Mouse (Mus musculus) ovary, postnatal 14 days (tissue): ENCODE results near the gene Nkiras2.
"Not testable (repeated sequence)": the region's sequence is repeated elsewhere in the genome, so short reads cannot be mapped to it uniquely, and the experiment has no call there.

Experiments
- DNase-seq: peaks from one replicate; pipeline ENCODE4 v3.0.0; 2022; ENCODE audit warnings: low spot score

The Nkiras2 gene

GRCm38 (mm10) chr11:100628862-100629352 lies 9.9 kb downstream of the Nkiras2 start:
- DNase-seq, result no peak

DNA sequence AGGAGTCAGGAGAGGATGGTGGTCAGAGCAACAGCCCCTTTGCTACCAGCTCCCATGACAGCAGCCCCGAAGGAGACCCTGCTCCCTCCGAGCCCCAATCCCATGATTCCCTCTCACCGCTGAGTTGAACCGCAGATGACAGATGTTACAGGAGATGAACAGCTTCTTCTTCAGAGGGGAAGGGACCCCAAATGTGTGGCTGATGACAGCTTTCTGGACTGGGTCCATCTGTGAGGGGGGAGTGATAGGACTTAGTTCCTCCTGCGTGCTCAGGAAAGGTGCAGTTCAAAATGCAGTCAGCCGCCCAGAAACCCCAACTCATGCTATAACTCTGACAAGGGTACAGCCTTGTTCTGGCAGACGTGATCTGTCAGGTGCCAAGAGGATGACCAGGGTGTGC lies 15.5 kb downstream of the Nkiras2 start:
- no peak for DNase-seq

GRCm38 (mm10) chr11:100640159-100640906 lies 21.3 kb downstream of the Nkiras2 start:
- DNase-seq, result peak; percentile 30

DNA sequence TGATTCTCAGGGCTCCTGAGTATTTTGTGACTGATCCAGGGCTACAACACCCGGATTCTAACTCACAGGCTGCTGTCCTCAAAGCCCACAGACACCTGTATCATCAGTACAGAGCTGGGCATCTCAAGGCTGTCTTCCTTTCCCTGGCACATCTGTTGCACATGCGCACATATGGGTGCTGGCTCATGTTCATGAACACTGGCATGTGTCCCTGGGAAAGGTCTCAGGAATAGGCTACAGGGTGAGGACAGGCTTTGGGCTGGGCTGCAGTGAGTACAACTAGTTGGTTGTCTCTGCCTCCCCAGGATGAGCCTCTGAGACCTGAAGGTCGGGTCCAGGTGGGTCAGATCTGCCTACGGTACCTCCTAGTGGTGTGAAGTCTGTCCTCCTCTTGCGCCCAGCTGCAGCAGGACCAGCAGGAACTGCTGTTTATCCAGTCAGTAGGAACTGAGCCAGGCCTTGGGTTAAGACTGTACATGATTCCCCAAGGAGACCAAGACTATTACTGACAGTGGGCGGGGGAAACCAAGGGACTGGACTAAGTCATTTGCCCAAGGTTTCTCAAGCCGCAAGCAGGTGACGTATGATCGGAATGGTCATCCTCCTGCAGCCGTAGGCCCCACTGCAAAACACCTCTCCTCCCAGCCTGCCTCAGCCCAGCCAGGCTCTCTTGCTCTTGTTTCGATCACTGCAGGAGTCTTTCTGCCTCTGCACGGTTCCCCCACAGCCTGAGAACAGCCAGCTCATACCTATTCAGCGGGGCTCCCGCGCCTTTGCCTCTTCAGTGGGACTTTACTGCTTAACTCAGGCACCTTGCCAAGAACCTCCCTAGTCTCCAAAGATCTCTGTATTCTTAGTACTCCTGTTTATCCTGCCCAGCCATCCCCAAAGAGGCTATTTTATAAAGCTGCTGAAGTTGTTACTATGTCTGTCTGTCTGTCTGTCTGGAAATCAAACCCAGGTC lies 24.9 kb downstream of the Nkiras2 start:
- no peak for DNase-seq

GRCm38 (mm10) chr11:100646265-100646664 lies 27.2 kb downstream of the Nkiras2 start:
- no peak for DNase-seq

DNA sequence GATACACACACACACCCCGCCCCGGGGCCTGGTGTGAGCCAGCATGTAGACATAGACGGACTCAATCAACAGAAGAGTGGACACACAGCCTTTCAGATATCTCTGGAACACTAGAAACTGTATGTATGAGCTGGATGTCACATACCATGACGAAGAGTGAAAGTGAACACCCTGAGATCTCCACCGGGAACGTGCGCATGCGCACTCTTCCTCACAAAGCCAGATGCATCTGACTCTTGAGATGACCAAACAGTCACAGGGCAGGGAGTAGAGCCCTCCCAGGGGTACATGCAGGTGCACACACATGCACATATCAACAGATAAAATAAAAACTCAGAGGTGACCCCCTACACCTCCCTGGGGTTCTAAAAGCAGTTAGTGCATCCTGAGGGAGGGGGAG lies 29.4 kb downstream of the Nkiras2 start:
- no peak for DNase-seq

GRCm38 (mm10) chr11:100651205-100651604 lies 32.2 kb downstream of the Nkiras2 start:
- DNase-seq, result no peak

GRCm38 (mm10) chr11:100651748-100652147 lies 32.7 kb downstream of the Nkiras2 start:
- no peak for DNase-seq

DNA sequence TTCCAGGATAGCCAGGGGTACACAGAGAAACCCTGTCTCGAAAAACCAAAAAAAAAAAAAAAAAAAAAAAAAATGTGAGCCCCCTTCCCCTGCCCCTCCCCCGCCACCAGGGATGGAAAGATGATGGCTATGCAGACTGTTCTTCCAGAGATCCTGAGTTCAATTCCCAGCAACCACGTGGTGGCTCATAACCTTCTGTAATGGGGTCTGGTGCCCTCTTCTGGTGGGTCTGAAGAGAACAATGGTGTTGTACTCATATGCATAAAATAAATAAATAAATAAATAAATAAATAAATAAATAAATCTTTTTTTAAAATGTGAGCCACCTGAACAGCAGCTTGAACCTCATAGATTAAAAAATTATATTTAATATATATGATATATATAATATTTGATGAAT lies 36.5 kb downstream of the Nkiras2 start:
- DNase-seq, result not testable (repeated sequence)

GRCm38 (mm10) chr11:100656458-100656857 lies 37.4 kb downstream of the Nkiras2 start:
- DNase-seq, result no peak

GRCm38 (mm10) chr11:100659806-100660205 lies 40.8 kb downstream of the Nkiras2 start:
- no peak for DNase-seq

- no peak for DNase-seq
Observed at GRCm38 (mm10) chr11:100671049-100671448, 52.0 kb downstream of the Nkiras2 start.

- no peak for DNase-seq
Observed at GRCm38 (mm10) chr11:100671956-100672355, 52.9 kb downstream of the Nkiras2 start.

- peak; percentile 48 for DNase-seq
Observed at GRCm38 (mm10) chr11:100673169-100673568, 54.1 kb downstream of the Nkiras2 start.
